Mouse (Mus musculus) midbrain, embryonic 14.5 days (tissue): ENCODE data around the gene Ier5. TPM values are rescaled to one million over a fixed set of nuclear protein-coding genes. Genes with fewer than 3 reads are reported as not detected.

ENCODE experiments used
- ATAC-seq: fragments of 200-750 bp; cut with Nextera tagmentation; 2 replicates; pipeline ENCODE4 v1.8.0; 2017; ENCODE audit warnings: moderate number of reproducible peaks, moderate library complexity; ENCODE audit not compliant: low FRiP score, low TSS enrichment
- DNase-seq: peaks from one replicate; pipeline ENCODE4 v3.0.0-alpha.2; 2015
- H3K27ac ChIP-seq: fragments of 300-500 bp; sonication (generic); replicated peaks from 2 replicates; pipeline ENCODE4 v1.5.1; 2014; ENCODE audit warnings: mild to moderate bottlenecking, low read depth, low read length, moderate library complexity
- H3K27me3 ChIP-seq: fragments of 300-500 bp; sonication (generic); 2 replicates; pipeline ENCODE4 v1.6.1; 2014; ENCODE audit warnings: low read length, control low read depth, mixed read lengths; ENCODE audit not compliant: control insufficient read depth, insufficient read depth
- H3K36me3 ChIP-seq: fragments of 300-500 bp; sonication (generic); 2 replicates; pipeline ENCODE4 v1.6.1; 2014; ENCODE audit warnings: low read length, control low read depth; ENCODE audit not compliant: control insufficient read depth, insufficient read depth
- H3K4me1 ChIP-seq: fragments of 300-500 bp; sonication (generic); 2 replicates; pipeline ENCODE4 v1.6.1; 2014; ENCODE audit warnings: mild to moderate bottlenecking, antibody characterized with exemption, low read length, control low read depth; ENCODE audit not compliant: control insufficient read depth, insufficient read depth
- H3K4me2 ChIP-seq: fragments of 300-500 bp; sonication (generic); 2 replicates; pipeline ENCODE4 v1.6.1; 2014; ENCODE audit warnings: mild to moderate bottlenecking, low read length, moderate library complexity
- H3K4me3 ChIP-seq: fragments of 300-500 bp; sonication (generic); replicated peaks from 2 replicates; pipeline ENCODE4 v1.5.1; 2014; ENCODE audit warnings: low read depth, low read length
- H3K9ac ChIP-seq: fragments of 300-500 bp; sonication (generic); replicated peaks from 2 replicates; pipeline ENCODE4 v1.6.1; 2014; ENCODE audit warnings: mild to moderate bottlenecking, low read length, moderate library complexity
- H3K9me3 ChIP-seq: fragments of 300-500 bp; sonication (generic); 2 replicates; pipeline ENCODE4 v1.6.1; 2016; ENCODE audit warnings: low read length, control low read depth, mixed read lengths; ENCODE audit not compliant: control insufficient read depth
- WGBS: fragments of 180-500 bp; shearing (Covaris S2); extraction: QIAGEN DNeasy Blood & Tissue Kit; methylation state at CpG from one replicate; pipeline ENCODE4 v1.1.7; 2014; 5-methylcytosine and 5-hydroxymethylcytosine counted together
- polyA plus RNA-seq: library from polyadenylated mRNA; unstranded; fragments of >200 nt; fragmentation: Nextera tagmentation; extraction: Ambion mirVana; gene quantifications from 2 replicates; pipeline ENCODE4 v1.2.1, GENCODE M21; 2014

Gene Ier5
- polyA plus RNA-seq, 1 experiment from 2014 or later, result 13.4 TPM

DNA sequence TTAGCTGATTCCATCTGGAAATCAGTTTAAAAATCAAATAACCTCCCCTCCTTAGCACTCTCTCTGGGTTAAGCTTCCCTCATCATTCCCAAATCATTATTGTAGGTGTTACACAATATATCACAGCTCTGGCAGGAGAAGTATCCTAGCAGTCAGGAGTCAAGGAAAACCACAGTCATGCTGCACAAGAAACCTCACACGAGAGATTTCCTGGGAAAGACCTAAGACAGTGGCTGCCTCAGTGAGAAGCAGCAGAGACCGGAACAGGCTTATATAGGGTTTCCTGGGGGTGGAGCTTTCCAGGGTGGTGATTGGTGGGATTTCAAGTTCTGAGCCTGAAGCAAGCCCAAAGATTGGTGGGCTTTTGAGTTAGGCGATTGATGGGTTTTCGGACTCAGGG, 11.4 kb downstream of the Ier5 start:
- H3K27ac ChIP-seq, result no peak overlapping the region
- H3K27me3 ChIP-seq, result no peaks in the 10 kb centered on the region
- 94% methylated on average over 4 of the region's 4 CpGs for WGBS
- no peak overlapping the region for H3K4me3 ChIP-seq
- DNase-seq (no peak), ATAC-seq (no peak)
- no peaks in the 10 kb centered on the region for H3K36me3 ChIP-seq
- H3K4me1 ChIP-seq, result peaks cover 47% of the 10 kb centered on the region
- H3K9me3 ChIP-seq, result no peaks in the 10 kb centered on the region
- H3K4me2 ChIP-seq, result no peak overlapping the region
- H3K9ac ChIP-seq, result no peak overlapping the region

DNA sequence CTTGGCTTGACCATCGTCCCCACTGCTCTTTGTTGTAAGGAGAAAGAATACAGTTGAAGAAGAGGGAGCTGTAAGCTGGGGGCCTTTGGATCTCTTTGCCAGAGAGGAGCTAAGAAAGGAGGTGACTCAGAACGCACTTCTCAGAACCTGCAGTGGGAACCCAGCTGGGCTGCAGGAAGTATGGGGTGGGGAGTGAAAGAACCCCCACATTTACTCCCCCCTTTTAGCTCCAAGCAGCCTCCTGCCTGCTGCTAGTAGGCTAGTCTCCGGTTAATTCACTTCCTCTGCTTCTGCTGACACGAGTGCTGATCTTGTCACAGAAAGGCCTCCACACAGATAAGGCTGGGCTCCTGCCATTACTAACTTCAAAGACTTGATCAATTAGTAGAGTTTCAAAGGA, 12.5 kb downstream of the Ier5 start:
- H3K9me3 ChIP-seq, result no peaks in the 10 kb centered on the region
- H3K36me3 ChIP-seq, result no peaks in the 10 kb centered on the region
- peaks cover 46% of the 10 kb centered on the region for H3K4me1 ChIP-seq
- 21% methylated on average over 4 of the region's 4 CpGs for WGBS
- no peak overlapping the region for H3K4me3 ChIP-seq
- DNase-seq, result no peak
- no peak for ATAC-seq
- no peak overlapping the region for H3K4me2 ChIP-seq
- H3K27ac ChIP-seq, result peak overlapping the region; percentile 60
- no peaks in the 10 kb centered on the region for H3K27me3 ChIP-seq
- H3K9ac ChIP-seq, result no peak overlapping the region

DNA sequence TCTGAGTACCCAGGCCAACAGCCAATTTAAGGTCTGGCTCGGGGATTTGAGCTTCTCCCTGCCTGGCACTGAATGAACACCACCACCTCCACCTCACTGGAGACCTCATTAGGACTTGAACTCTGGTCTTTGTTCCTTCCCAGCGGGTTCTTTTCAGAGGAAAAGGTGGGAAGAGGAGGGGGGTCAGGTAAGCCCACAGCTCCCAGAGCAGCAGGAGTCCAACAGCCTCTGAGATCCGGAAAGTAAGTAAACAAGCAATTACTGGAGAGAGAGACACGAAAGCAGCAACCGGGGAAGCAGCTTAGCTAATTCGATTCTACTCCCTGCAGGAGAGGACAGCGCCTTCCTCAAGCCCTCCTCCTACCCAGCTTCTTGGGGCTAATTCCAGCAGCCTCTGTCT, 13.0 kb downstream of the Ier5 start:
- H3K4me2 ChIP-seq, result no peak overlapping the region
- H3K4me1 ChIP-seq, result peaks cover 50% of the 10 kb centered on the region
- no peaks in the 10 kb centered on the region for H3K36me3 ChIP-seq
- DNase-seq (peak; percentile 59), ATAC-seq (no peak)
- H3K9ac ChIP-seq, result no peak overlapping the region
- no peak overlapping the region for H3K4me3 ChIP-seq
- WGBS, result 9% methylated on average over 7 of the region's 7 CpGs
- H3K27me3 ChIP-seq, result no peaks in the 10 kb centered on the region
- no peaks in the 10 kb centered on the region for H3K9me3 ChIP-seq
- H3K27ac ChIP-seq, result peak overlapping the region; percentile 60

DNA sequence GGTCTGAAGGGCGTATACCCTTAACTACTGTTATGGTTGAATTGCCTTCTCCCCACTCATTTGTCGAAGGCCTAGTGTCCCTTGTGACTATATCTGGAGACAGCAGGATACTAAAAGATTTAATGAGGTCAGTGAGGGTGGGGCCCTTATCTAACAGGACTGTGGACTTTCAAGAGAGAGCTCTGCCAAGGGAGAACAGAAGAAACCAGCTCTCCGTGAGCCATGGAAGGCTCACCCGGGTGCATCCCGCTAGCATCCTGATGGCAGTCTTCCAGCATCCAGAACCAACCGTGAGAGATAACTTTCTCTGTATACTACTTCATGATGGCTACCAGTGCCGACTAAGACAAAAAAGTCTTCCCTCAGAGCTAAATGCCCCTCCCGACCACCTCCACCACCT, 14.6 kb downstream of the Ier5 start:
- ATAC-seq, result no peak
- 43% methylated on average over 8 of the region's 8 CpGs for WGBS

DNA sequence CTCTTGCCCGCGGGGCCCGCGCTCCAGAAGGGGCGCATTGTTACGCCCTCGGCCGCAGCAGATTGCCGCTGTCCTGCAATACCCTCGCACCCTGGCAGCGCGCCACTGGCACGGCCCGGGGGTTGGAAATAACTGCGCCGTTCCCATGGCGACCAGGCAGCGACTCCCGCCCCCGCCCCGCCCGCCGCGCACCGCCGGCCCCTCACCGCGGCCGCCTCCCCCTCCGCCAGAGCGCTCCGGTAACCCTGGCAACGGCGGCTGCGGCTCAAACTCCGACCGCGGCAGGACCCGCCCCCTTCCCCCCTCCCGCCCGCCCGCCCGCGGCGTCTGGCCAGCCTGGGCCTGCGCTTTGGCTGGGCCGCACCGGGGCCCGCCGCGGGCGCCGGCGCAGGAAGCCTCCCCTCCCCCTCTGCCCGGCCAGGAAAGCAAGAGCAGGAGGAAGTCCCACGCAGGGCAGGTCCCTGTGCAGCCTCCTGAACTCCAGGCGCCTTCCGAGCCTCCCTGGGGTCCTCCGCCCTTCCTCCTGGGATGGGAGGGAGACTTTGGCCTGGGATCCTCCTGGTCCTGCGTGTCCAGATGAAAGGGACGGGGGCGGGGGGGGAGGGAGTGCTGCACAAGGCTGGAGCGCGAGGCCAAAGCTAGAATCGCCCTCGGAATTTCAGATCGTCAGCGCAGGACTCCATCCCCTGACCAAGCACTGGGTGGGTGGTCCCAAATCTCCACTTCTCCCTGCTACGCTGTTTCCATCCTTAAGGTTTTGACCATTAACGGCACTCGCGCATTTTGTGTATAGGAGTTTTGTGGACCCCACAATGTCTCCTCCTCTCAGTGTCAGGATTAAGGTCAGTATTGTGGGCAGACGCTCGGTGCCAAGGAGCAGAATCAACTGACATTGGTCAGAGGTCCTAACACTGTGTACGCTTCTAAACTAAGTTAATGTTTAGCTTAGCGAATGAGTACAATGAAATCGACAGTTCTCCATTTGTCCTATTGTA, 15.9 kb downstream of the Ier5 start:
- Histone ChIP-seq H3K27ac (peak overlapping the region; percentile 99), H3K4me1 (peaks cover 50% of the 10 kb centered on the region), H3K27me3 (no peaks in the 10 kb centered on the region), H3K4me2 (peak overlapping the region; percentile 66), H3K9ac (peak overlapping the region; percentile 68), H3K36me3 (no peaks in the 10 kb centered on the region), H3K9me3 (no peaks in the 10 kb centered on the region), H3K4me3 (peak overlapping the region; percentile 33)
- DNase-seq (peak; percentile 97), ATAC-seq (peak; percentile 94)
- 2% methylated on average over 74 of the region's 77 CpGs for WGBS

More for the DNA sequence above, 14.6 kb downstream of the Ier5 start:
- peaks cover 50% of the 10 kb centered on the region for H3K4me1 ChIP-seq
- no peak overlapping the region; the same call in 1 of the 2 replicates for H3K27ac ChIP-seq
- H3K4me3 ChIP-seq, result no peak overlapping the region
- H3K36me3 ChIP-seq, result no peaks in the 10 kb centered on the region
- no peaks in the 10 kb centered on the region for H3K9me3 ChIP-seq
- H3K4me2 ChIP-seq, result no peak overlapping the region
- H3K9ac ChIP-seq, result no peak overlapping the region
- H3K27me3 ChIP-seq, result no peaks in the 10 kb centered on the region
- no peak for DNase-seq

DNA sequence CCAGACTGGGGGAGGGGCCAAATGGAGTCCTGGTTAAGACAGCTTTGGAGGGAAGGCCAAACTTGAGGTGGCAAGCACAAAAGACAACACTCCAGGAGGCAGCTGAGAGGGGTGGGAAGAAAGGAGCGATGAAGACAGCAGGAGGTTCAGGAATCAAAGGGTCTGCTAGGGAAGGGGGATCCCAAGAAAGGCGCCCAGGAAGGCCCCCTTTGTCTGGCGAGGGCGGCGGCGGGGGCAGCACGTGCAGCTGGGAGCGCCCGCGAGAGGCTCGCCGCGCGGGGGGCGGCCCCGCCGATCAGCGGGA, 16.5 kb downstream of the Ier5 start:
- peak overlapping the region; percentile 68 for H3K9ac ChIP-seq
- peaks cover 50% of the 10 kb centered on the region for H3K4me1 ChIP-seq
- H3K4me3 ChIP-seq, result peak overlapping the region; percentile 33
- no peaks in the 10 kb centered on the region for H3K9me3 ChIP-seq
- DNase-seq, result peak; percentile 90
- no peaks in the 10 kb centered on the region for H3K27me3 ChIP-seq
- WGBS, result under 1% methylated on average over 18 of the region's 18 CpGs
- peak overlapping the region; percentile 66 for H3K4me2 ChIP-seq
- ATAC-seq, result no peak; the same call in 1 of the 2 replicates
- H3K27ac ChIP-seq, result peak overlapping the region; percentile 99
- no peaks in the 10 kb centered on the region for H3K36me3 ChIP-seq

DNA sequence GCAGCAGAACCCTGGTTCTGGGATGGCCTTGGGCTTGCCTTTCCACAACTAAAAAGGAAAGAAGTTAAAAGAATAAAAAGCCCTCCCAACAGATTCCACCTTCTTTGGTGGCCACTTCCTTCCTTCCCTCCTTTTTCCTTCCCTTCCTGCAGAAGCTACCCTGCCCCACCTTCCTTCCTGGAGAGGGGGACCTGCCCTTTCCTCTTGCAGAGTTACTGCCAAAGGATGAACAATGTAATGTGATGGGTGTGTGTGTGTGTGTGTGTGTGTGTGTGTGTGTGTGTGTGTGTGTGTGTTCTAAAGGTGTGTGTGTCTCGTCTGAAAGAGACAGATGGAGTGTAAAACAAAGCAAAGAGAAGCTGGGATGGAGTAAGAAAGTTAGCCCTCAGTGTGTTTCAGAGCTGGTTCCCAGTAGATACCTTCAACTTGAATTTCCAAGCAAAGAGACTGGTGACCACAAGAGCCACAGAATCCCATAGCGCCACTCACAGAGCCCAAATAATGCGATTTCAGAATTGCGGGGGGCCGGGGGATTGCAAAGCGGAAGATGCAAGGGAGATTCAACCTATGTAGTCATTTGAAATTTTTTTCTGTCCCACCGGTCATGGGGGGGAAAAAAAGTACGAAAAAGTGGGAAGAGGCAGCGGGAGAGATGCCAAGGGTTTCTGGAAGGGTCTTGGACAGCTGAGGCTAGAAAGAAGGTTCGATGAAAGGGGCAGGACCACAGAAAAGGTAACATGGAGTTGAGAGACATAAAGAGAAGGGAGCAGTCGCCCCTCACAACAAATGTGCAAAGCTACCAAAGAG, 17.1 kb downstream of the Ier5 start:
- H3K36me3 ChIP-seq, result no peaks in the 10 kb centered on the region
- DNase-seq (peak; percentile 62), ATAC-seq (no peak)
- peaks cover 52% of the 10 kb centered on the region for H3K4me1 ChIP-seq
- peak overlapping the region; percentile 33 for H3K4me3 ChIP-seq
- no peaks in the 10 kb centered on the region for H3K9me3 ChIP-seq
- peak overlapping the region; percentile 99 for H3K27ac ChIP-seq
- peak overlapping the region; percentile 68 for H3K9ac ChIP-seq
- H3K4me2 ChIP-seq, result peak overlapping the region; percentile 66
- 3% methylated on average over 11 of the region's 11 CpGs for WGBS
- no peaks in the 10 kb centered on the region for H3K27me3 ChIP-seq

DNA sequence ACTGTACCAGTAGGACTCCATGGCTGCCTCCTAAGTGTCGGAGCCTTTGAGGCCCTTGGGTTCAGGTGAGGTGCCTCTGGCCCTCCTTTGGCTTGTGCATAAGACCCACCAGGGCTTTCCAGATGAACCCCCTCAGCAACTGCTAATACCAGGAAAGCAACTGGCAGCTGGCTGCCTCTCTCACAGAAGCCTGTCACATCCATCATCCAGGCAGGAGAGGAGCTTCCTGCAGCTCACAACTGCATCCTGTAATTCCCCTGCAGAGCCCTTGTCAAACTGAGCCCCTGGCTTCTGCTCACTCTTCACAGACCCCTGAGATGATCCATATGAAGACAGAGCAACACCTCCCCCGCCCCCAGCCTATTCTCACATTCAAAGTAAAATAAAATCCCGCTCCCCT, 21.8 kb downstream of the Ier5 start:
- no peak overlapping the region for H3K4me3 ChIP-seq
- H3K27ac ChIP-seq, result no peak overlapping the region
- WGBS, result 58% methylated on average over 3 of the region's 3 CpGs
- no peak overlapping the region for H3K9ac ChIP-seq
- H3K9me3 ChIP-seq, result no peaks in the 10 kb centered on the region
- H3K27me3 ChIP-seq, result no peaks in the 10 kb centered on the region
- no peak for DNase-seq
- H3K4me2 ChIP-seq, result no peak overlapping the region
- ATAC-seq, result no peak
- no peaks in the 10 kb centered on the region for H3K36me3 ChIP-seq
- H3K4me1 ChIP-seq, result peaks cover 36% of the 10 kb centered on the region
